Mouse (Mus musculus) cerebellum, adult 18-20 months (tissue): ENCODE measurements at regions not wholly inside any gene's neighbourhood (a gene's known extent, or its start where the extent isn't known, plus 50 kb on each side); places are given as distances from the start of the nearest gene placed in this dataset.
"Not testable (repeated sequence)": the region's sequence is repeated elsewhere in the genome, so short reads cannot be mapped to it uniquely, and the experiment has no call there.

Source experiments
- DNase-seq, 2 experiments: peaks; one replicate each; pipeline ENCODE4 v3.0.0; 2021

DNA sequence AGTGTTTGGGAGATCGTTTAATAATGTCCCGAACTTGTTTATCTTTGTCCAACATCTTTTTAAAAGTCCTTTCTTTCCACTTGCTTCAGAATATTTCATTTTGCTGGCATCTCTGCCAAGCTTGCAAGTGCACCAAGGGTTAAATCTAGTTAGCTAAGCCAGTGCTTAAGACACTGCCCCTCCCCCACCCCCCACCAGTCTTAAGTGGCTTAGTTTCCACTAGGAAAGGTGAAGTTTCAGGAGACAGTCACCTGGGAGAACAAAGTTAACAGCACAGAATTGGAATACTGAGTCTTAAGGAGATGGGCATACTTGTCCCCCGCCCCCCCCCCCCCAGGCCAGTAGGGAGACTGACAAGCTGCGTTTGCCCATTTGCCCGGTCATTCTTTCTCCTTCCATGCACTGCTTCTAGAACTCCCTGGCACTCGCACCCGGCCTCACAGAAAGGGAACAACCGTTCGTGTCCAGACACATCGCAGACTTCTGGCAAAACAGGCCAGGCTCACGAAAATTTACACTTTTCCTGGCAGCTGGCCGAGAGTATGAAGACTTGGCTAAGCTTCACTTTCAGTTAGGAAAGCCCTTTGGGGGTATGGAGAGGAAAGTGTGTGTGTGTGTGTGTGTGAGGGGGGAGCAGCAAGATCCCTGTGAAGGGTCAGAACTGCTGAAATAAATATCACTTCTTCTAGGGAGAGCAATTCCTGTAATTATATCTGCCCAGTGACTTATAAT, 219.2 kb downstream of the Bcl11a start:
- no peak for DNase-seq

DNA sequence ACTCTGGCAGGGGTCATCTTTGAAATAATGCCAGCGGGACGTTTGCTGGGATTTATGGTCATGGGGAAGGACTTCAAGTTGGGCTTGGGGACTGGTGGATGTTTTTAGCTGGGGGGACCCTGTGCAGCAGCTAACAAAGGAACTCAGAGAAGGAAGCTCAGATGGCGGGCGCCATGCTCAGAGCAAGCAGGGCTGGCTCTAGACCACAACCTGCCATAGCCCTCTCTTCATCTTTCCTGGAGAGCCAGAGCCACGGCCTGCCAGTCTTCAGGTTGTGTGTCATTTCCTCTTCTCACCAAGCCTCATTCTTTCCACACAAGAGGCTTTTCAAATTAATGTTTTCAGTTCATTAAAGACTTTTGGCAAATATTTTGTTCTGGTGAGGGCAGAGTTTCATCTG, 219.9 kb downstream of the Bcl11a start:
- no peak for DNase-seq

DNA sequence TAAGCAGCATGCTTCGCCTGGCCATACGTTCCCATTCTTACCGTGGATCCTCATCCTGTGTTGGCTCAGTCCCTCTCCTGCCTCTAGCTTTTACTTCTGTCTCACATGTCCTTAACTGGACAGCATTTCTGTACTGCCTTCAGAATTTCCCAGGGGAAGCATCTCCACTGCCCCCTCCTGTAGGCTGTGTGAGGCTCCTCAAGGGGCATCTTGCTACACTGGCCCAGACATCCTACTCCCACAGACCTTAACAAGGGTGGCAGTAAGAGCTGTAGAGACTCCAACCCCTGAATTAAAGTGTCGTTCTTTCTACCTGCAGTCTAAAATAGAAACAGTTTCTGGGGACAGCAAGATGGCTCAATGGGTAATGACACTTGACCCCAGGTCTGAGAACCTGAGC, 222.5 kb downstream of the Bcl11a start:
- DNase-seq, result no peak

DNA sequence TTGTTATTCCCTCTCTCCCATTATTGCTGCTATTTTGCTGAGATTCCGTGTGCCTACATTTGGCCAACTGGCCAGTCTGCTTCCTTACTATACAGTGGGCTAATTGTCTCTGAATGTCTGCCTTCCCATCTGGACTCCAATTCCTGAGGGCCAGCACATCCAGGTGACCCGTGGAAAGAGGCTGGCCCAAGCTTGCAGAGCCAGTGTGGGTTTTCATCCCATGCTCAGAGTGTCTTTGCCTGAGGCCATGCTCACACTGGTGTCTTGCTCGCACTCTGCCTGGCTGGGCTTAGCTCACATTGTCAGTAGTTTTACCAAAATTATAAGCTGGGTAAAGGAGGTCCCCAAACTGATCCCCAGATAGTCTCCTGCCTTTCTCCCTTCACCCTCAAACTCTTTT, 223.3 kb downstream of the Bcl11a start:
- no peak for DNase-seq

DNA sequence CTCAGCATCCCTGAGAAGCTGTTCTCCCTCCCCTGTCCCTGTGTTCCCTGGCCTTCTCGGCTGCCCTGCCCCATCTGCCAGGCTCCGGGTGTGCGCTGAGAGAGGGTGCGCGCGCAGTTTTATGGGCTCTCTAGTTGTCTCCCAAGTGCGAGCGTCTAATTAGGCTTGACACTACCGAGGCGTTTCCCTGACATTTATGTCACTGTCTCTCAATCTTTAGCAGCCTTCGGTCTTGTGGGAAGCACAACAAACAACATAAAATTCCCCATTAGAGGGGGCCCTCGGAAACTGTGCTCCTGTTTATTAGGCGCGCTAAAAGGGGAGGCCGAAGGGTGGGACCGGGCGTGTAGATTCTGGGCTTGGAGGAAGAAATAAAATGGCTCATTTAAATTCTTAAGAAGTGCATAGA, 227.3 kb downstream of the Bcl11a start:
- no peak for DNase-seq

DNA sequence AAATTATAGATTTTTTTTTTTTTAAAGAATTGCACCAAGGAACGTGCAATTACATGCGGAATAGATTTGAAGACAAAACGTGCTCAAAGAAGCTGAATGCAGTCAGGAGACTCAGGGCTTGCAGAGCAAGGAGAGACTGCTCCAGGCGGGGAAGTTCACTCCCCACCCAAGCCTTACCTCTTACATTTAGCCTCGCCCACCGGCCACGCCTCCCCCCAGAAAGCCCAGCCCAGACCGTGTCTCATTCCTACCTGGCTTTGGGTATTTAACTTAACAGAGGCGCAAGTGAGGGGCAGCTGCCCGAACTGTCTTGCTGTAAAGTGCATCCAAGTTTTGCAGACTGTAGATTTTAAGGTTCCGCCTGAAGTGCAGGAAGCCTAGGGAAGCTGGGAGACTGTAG, 227.8 kb downstream of the Bcl11a start:
- no peak for DNase-seq

DNA sequence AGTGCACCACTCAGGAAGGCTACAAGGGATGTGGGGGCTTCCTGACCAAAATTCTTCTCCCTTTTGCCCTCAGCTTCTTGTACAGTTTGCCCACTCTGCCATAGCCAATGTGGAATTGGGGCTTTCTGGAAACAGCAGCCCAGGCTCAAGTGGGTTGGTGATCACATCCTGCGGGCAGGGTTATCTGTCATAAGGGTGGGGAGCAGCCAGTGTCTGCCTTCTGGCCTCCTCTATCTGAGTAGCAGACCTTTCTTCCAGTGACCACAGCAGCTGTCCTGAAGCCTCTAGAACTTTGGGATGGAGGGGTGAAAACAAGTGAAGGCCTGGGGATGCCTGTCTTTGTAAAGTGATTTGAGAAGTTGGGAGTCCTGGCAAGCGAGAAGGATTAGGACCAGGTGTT, 228.2 kb downstream of the Bcl11a start:
- DNase-seq, result no peak

DNA sequence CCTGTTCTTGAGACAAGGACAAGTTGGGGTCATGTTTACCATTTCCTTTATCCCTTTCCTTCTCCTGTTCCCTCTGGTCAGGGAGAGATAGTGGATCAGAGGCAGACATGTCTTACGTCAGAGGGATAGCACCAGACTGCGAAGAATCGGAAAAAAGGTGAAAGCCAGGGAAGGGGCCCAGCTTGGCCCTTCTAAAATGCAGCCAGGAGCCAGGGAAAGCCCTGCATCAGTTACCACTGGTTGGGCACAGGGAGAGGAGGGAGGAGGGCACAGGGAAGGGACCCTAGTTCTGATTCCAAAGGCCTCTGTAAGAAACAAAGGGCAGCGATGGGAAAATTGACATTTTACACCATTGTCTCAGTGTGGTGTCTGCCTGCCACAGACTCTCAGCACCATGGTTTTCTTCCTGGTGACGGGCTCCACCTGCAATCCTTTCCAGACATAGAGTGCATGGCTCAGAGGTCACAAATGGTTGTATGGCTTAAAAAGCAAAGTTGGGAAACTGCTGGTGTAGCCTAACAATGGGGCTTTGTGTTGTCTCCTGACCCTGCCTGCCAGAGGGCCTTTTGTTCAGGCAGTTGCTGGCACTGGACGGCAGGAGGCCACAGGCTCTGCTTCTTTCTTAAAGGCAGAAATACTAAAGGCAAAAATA, 229.9 kb downstream of the Bcl11a start:
- DNase-seq, result no peak

DNA sequence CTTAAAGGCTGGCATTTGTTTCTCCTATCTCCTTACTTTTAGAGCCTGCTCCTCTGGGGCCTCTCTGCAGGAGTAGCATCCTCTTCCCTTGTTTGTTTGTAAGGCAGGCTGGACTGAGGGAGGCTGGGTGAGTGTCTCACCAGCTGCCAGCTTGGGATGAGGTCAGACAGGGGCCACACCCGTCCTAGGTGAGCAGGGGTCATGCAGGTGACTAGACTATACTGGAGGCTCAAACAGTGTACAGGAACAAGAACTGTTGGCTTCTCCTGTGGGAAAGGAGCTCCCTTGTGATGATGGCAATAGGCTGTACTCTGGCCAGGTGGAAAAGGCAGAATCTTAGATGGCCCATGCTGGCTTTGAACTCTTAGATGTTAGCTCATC, 230.4 kb downstream of the Bcl11a start:
- DNase-seq, result no peak

DNA sequence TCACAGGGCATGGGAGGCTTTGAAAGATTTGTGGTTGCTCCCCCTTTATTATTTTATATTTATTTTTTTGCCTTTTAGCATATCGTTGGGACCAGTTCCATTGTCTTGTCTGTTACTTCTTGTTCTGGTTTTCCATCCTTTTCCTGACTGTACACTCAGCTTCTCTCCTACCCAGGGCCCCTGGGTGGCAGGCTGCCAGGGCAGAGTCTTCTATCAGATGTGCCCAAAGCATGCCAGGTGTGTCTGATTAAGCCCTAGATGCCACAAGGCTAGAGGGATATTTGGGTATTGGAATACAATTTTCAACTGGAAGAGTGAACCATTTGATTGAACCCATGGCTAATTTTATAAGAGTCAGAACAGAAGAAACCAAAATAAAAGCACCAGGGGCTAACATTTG, 236.2 kb downstream of the Bcl11a start:
- DNase-seq, result no peak

DNA sequence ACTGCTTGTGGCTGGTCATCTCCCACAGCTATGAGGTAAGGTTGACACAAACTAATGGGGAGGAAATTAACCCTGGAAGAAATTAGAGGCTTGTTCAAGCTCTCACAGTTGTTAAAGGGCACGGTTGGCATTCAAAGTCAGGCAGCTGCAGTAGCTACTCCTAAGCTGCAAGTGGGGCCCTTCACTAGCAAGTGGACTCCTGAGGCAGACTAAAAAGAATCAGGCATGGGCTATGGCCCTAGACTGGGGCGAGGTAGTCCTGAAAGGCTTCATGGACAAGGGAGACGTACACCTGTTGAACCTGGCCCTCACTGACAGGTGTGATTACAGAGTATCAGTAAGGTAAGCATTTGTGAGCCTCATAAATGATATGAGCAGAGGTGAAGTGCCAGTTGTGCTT, 237.7 kb downstream of the Bcl11a start:
- DNase-seq, result no peak

DNA sequence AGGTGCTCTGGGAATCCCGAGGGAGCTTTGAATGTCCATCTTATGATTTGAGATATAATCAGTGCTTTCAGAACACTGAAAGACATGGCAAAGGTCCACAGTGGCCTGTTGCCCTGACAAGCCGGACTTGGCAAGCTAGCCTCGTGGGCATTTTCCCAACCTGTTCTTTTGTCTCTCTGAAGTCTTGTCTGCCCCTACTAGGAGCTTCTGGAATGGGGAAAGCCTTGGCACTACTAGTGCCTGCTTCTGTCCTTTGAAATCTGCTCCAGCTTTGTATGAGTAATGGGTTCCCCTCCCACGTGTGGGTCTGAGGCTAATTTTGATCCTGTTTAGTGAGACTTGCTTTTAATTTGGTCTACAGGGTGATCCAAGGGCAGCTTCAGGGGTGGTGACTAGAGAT, 238.3 kb downstream of the Bcl11a start:
- DNase-seq, result peak in 1 of 2 experiments; percentile 6

DNA sequence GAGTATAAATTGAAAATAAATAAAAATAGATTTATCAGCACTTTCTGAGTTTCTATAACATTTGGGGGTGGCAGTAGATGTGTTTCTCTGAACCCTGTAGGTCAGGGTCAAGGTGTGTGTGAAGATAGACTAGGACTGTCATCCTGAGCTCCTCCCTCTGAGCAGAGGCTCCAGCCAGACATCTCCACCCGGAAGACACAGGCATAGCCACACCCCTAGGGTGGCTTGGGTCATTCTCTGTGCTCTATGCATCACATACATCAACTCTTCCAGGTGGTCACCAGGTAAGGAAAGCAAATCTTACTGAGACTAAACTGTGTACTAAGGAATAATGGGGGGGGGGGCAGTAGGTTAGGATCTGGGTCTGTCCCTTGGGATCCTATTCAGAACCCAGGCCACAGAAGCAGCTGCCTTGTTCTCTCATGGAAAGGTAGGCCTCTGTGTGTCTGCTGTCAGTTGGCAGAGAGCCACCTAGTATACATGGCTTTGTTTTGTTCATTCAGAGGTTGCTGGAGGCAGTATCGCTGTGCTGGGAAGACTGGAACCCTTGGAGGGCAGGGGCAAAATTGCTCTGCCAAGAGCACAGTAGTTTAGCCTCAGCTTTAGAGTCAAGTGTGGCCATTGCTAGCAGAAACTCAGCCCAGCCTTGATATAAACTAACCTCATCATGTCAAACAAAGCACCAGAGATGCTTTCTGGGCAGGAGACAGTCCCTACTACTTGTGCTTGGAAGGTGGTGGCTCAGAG, 240.3 kb downstream of the Bcl11a start:
- no peak for DNase-seq

DNA sequence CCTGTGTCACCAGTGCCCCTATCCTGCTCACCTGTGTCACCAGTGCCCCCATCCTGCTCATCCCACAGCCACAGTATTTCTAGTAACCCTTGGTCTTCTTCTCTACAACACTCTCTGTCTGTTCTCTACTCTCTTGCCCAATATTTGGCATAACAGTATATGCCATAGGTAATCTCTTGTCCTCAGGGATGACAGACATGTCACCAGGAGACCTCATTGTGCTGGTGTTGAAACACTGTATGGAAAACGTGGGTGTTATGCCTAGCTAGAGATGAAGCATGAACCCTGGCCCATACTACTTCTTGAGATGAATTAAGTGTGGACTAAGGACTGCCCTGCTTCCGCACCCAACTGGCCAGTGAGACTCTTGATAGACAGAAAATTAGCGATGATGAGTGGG, 241.4 kb downstream of the Bcl11a start:
- DNase-seq, result no peak

DNA sequence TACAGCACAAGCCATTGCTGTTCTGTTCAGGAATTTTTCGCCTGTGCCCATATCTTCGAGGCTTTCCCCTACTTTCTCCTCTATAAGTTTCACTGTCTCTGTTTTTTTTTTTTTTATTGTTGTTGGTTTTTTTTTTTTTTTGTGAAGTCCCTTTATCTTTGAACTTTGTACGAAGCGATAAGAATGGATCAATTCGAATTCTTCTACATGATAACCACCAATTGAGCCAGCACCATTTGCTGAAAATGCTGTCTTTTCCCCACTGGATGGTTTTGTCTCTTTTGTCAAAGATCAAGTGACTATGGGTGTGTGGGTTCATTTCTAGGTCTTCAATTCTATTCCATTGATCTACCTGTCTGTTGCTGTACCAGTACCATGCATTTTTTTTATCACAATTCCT, 244.6 kb downstream of the Bcl11a start:
- not testable (repeated sequence) for DNase-seq

DNA sequence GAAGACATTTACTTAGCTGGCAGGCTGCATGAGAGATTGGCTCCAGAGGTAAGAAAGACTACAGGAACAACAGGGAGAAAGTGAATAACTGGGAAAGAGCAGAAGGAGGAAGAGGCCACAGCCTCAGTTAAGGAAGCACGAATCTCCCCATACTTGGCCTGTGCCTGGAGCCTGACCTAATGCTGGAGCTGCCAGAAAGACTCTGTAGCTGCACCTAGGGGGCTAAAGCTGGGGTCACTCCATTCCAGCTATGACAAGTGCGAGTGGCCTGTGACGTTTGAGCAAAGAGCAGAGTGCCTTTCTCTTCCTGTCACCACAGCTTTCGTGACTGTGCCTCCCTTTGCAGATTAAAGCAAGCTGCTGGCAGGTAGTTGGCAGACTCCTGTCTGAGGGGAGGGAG, 250.6 kb downstream of the Bcl11a start:
- DNase-seq, result no peak

DNA sequence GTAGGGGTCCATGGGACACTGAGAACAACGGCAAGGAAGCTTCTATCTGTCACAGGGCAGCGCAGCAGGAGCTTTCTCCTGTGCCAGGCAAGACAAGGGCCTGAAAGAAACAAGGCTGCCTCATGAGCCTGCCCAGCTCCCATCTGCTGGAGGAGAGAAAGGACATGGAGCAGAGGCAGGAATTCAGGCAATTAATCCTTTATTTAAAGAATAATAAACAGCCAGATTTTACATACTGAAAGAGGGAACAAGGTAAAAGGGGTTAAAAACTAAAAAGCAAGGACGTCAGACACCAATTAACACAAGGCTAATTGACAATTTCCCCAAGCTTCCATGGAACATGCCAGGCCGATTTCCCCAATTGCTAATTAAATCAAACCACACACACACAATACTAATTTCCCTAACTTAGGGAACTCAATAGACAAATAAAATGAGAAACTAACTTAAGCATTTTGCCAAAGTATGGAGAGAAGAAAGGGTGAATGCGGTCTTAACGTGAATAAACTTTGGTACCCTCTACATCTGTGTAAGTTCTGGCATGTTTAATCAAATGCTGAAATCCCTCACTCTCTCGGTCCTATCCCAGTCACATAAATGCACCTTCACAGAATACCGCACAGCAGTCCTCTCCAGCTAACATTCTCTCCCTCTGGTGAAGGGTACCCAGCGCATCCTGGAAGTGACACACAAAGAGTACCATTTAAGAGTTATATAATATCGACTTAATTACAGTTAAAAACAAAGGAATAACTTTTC, 252.7 kb downstream of the Bcl11a start:
- no peak for DNase-seq

DNA sequence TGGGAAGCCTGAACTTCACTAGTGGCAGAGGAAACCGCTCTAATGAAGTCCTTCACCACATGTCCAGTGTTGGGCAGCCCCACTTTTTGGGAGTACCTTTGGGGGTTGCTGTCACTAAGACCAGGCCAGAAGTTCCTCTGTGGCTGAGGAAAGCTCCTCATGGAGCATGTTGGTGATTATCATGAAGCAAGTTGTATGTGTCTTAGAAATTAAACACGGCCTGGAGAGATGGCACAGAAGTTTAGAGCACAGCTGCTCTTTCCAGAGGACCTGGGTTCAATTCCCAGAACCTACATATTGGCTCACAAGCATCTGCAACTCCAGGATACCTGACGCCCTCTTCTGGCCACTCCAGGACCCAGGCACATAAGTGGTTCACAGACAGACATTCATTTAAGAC, 254.4 kb downstream of the Bcl11a start:
- no peak for DNase-seq

DNA sequence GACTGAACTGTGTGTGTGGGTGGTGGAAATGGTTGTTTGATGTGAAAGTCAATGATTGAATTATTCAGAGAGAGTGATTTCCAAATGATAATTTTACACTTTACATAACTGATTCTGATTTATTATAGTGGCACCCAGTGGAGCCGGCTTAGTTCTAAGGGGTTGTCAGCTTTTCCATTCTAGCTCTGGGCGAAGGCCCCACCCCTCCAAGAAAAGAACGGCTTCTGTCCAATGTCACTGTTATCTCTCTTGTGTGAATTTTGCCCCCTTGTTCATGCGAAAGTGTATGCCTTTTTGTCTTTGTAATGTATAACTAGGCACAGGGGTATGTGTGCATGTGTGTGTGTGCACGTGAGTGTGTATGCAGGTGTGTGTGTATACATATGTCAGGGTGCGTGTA, 255.3 kb downstream of the Bcl11a start:
- DNase-seq, result no peak

DNA sequence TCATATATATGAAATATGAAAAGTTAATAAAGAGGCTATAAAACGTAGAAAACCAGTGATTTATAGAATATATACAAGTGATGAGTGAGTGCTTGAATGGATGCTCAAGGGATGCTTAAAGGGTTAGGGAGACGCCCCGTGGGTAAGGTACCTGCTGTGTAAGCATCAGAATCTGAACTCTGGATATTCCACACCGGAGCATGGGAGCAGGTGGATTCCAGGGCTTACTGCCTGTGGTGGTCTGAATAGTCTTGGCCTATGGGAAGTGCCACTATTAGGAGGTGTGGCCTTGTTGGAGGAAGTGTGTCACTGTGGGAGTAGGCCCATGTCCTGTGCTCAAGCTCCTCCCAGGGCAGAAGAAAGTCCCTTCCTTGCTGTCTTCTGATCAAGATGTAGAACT, 257.4 kb downstream of the Bcl11a start:
- no peak for DNase-seq

DNA sequence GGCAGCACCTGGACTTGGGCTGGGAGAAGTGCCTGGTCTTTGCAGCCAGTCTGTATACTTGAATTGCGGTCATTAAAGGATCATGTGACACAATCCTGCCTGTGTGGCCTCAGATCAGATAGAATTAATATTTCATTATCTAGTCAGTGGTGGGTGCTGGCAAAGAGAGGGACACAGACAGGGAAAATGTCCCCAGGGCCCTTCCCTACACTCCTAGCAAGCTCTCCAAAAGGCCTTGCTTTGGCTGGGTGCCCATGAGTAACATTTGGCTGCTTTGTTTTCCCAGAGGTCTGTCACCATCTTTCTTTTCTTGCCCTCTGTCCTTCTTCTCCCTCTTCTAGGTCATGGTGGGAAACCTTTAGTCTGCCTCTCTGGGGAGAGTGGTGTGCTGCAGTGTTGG, 260.3 kb downstream of the Bcl11a start:
- DNase-seq, result peak in 1 of 2 experiments; percentile 3

DNA sequence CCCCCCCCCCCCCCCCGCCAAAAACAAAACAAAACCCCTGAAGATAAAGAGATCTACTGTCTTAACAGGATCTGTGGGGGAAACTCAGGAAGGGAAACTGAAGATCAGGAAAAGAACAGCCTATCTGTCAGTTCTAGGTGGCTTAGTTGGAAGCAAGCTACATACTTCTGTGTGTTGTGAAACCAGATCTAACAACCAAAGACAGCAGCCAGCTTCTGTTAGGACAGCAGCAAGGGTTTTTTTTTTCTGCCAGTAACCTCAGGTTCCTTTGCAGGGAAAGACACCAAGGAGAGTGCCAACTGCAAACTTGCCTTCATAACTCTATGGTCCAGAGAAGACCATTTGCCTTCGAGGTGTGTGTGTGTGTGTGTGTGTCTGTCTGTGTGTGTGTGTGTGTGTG, 261.2 kb downstream of the Bcl11a start:
- DNase-seq, result no peak

DNA sequence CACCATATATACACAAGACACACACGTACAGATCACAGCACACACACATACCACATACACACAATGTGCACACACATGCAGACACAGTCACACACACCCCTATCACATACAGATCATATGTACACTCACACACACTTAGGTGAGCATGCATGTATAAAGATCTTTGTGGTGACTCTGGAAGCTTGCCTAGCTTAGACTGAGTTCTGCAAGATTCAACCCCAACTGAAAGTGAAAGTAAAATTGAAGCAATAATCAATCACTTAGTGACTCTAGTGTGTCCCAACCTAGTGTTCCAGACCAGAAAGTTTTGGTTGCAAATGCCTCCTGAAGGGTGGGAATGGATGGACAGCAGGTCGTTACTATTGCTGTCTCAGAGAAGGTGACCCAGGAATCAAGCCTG, 262.8 kb downstream of the Bcl11a start:
- no peak for DNase-seq

DNA sequence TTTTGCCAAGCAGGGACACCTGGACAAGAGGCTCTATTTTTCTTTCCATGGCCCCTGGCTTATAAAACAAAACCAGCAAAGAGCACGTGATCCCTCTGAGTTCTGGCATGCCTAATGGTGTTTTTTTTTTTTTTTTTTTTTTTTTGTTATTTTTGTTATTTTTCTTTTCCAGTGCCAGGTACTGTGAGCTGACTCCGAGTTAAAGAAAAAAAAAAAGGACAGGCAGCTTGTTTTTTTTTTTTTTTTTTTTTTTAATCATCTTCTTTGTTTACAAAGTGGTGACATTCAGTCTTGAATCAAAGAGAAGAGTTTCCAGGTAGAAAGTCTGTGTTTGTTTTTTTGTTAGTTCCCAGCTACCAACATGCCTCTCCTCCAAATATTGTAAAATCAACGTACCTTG, 263.8 kb downstream of the Bcl11a start:
- DNase-seq, result no peak
